29 mouse cellular contexts compared by ENCODE assay signal in genomic region chr7:105563367-105563766, GRCm38 (mm10). TPM values are rescaled to one million over a fixed set of nuclear protein-coding genes. Genes with fewer than 3 reads are reported as not detected.
DNase-seq lines count a peak whose midpoint lies in the region; ATAC-seq and TF ChIP-seq lines count a peak whose summit lies in the region.
"Had no signal": no experiment of that assay in that cellular context is flagged by ENCODE, and none has a peak within 500 bp of the region (broad histone marks: within the 10 kb centered on the region; RNA-seq: fewer than 3 reads in every experiment).

No protein-coding gene starts in this region.

- DNase-seq in cerebellum, adult 9-10 months: peak; percentile 19
- no peak for DNase-seq in cerebellum, postnatal 25 days
- DNase-seq in layer of hippocampus, adult 2 months (ENCODE audit: low spot score in 2 of 2): peak in 1 of 2 experiments; percentile 3
- DNase-seq in layer of hippocampus, postnatal 14 days (ENCODE audit: low spot score in 2 of 2): no peak
- DNase-seq in right cerebral cortex, postnatal 25 days: peak; percentile 4
- no peak for DNase-seq in right cerebral cortex, postnatal 4 days
- DNase-seq: adrenal gland, postnatal 10 days; B cell, adult 2 months; cerebellum, adult 11-12 months; cerebellum, adult 9-11 months; forebrain, postnatal 0 days; gastrocnemius, postnatal 10 days; gastrocnemius, postnatal 36 days; heart, postnatal 10 days; heart, postnatal 36 days had no signal

- H3K4me3 ChIP-seq in layer of hippocampus, adult 2 months: no peak overlapping the region
- H3K4me3 ChIP-seq: embryonic facial prominence, embryonic 12.5 days; embryonic facial prominence, embryonic 15.5 days; heart, embryonic 12.5 days; heart, embryonic 15.5 days; hindbrain, embryonic 10.5 days; hindbrain, embryonic 13.5 days; intestine, embryonic 15.5 days had no signal

- peak overlapping the region; percentile 53 for H3K27ac ChIP-seq in layer of hippocampus, adult 2 months
- H3K27ac ChIP-seq: embryonic facial prominence, embryonic 12.5 days; embryonic facial prominence, embryonic 15.5 days; heart, embryonic 15.5 days; hindbrain, embryonic 10.5 days; hindbrain, embryonic 13.5 days; intestine, embryonic 15.5 days had no signal

- ATAC-seq in megakaryocyte-erythroid progenitor cell, adult 5-6 weeks (replicated peaks; ENCODE audit: low FRiP score, low TSS enrichment, poor library complexity, severe bottlenecking): no peak
- ATAC-seq: forebrain, embryonic 14.5 days; forebrain, postnatal 0 days; hindbrain, embryonic 16.5 days; intestine, embryonic 15.5 days; Patski had no signal

- TF ChIP-seq CTCF in layer of hippocampus, adult 2 months (conservative IDR thresholded peaks at IDR 0.05): no peak

RNA-seq across cellular contexts. Expression of gene Smpd1, which starts 9.2 kb away (rescaled TPM):
- 10 to 100 TPM; 82.7 to 86.2 TPM for total RNA-seq in layer of hippocampus, adult 2 months (2021)
- 10 to 100 TPM; 90.1 to 93.9 TPM for total RNA-seq in layer of hippocampus, postnatal 14 days (2021)
- 17.5 and 17.6 TPM in 2 replicates for total RNA-seq in megakaryocyte-erythroid progenitor cell, adult 5-6 weeks (2014; fragmentation: Nextera tagmentation)
- total RNA-seq in megakaryocyte-erythroid progenitor cell, adult 5-6 weeks (2017): 17.1 and 20.1 TPM in 2 replicates

RNA-seq across cellular contexts. Expression of gene Apbb1, which starts 18.1 kb away (rescaled TPM):
- 100 to 1,000 TPM; 360 to 370 TPM for total RNA-seq in layer of hippocampus, adult 2 months (2021)
- total RNA-seq in layer of hippocampus, postnatal 14 days (2021): 100 to 1,000 TPM; 368 to 375 TPM
- total RNA-seq in megakaryocyte-erythroid progenitor cell, adult 5-6 weeks (2014; fragmentation: Nextera tagmentation): not detected in 2 replicates
- total RNA-seq in megakaryocyte-erythroid progenitor cell, adult 5-6 weeks (2017): 0.56 TPM in 1 of 2 replicates, not detected in the other

RNA-seq across cellular contexts. Expression of gene Hpx, which starts 36.6 kb away (rescaled TPM):
- total RNA-seq in layer of hippocampus, adult 2 months (2021): under 1 TPM in 1 of 2 experiments, not detected in 1; 0.23 TPM
- total RNA-seq in layer of hippocampus, postnatal 14 days (2021): not detected
- not detected in 2 replicates for total RNA-seq in megakaryocyte-erythroid progenitor cell, adult 5-6 weeks (2014; fragmentation: Nextera tagmentation)
- total RNA-seq in megakaryocyte-erythroid progenitor cell, adult 5-6 weeks (2017): not detected in 2 replicates
- total RNA-seq: CH12.LX; forebrain, postnatal 0 days; G1E; granulocyte monocyte progenitor cell, adult 5-6 weeks; heart, postnatal 36 days had no signal

Comparison
In these comparisons a context has a peak if more than half of its experiments do, and no peak if none do; other contexts are left out.
1. DNase-seq: peak in cerebellum, adult 9-10 months (single experiment) and right cerebral cortex, postnatal 25 days (single experiment); none in cerebellum, postnatal 25 days (0 of 2), layer of hippocampus, postnatal 14 days (0 of 2) and right cerebral cortex, postnatal 4 days (single experiment).
2. RNA of gene Apbb1, which starts 18.1 kb away (total RNA-seq): 368 to 375 TPM in layer of hippocampus, postnatal 14 days and 360 to 370 TPM in layer of hippocampus, adult 2 months; 0.56 TPM in megakaryocyte-erythroid progenitor cell, adult 5-6 weeks; every median in the first group is over 100 times any median in the second.